Mouse (Mus musculus) heart, embryonic 12.5 days (tissue): ENCODE data around the gene Ptk7. TPM values are rescaled to one million over a fixed set of nuclear protein-coding genes. Genes with fewer than 3 reads are reported as not detected.

Experiments used
- ATAC-seq: fragments of 200-750 bp; cut with Nextera tagmentation; 2 replicates; pipeline ENCODE4 v1.8.0; 2017; ENCODE audit warnings: moderate TSS enrichment, moderate library complexity; ENCODE audit not compliant: insufficient number of reproducible peaks, low FRiP score
- H3K27ac ChIP-seq: fragments of 300-500 bp; sonication (generic); 2 replicates; pipeline ENCODE4 v1.5.1; 2016; ENCODE audit warnings: mild to moderate bottlenecking, moderate library complexity; ENCODE audit not compliant: poor library complexity, severe bottlenecking
- H3K27me3 ChIP-seq: fragments of 300-500 bp; sonication (generic); replicated peaks from 2 replicates; pipeline ENCODE4 v1.6.1; 2016; ENCODE audit warnings: mild to moderate bottlenecking, moderate library complexity
- H3K36me3 ChIP-seq: fragments of 300-500 bp; sonication (generic); 2 replicates; pipeline ENCODE4 v1.6.1; 2016; ENCODE audit warnings: mild to moderate bottlenecking, moderate library complexity
- H3K4me1 ChIP-seq: fragments of 300-500 bp; sonication (generic); replicated peaks from 2 replicates; pipeline ENCODE4 v1.6.1; 2016; ENCODE audit warnings: mild to moderate bottlenecking
- H3K4me2 ChIP-seq: fragments of 300-500 bp; sonication (generic); 2 replicates; pipeline ENCODE4 v1.6.1; 2016; ENCODE audit warnings: mild to moderate bottlenecking, moderate library complexity
- H3K4me3 ChIP-seq: fragments of 300-500 bp; sonication (generic); 2 replicates; pipeline ENCODE4 v1.5.1; 2016; ENCODE audit warnings: mild to moderate bottlenecking
- H3K9ac ChIP-seq: fragments of 300-500 bp; sonication (generic); 2 replicates; pipeline ENCODE4 v1.6.1; 2016; ENCODE audit warnings: mild to moderate bottlenecking, moderate library complexity
- H3K9me3 ChIP-seq: fragments of 300-500 bp; sonication (generic); replicated peaks from 2 replicates; pipeline ENCODE4 v1.6.1; 2016; ENCODE audit warnings: mild to moderate bottlenecking, moderate library complexity
- WGBS: fragments of 180-500 bp; shearing (Covaris S2); methylation state at CpG from one replicate; pipeline ENCODE4 v1.1.7; 2016; 5-methylcytosine and 5-hydroxymethylcytosine counted together
- polyA plus RNA-seq: library from polyadenylated mRNA; unstranded; fragments of >200 nt; fragmentation: Nextera tagmentation; extraction: Ambion mirVana; gene quantifications from 2 replicates; pipeline ENCODE4 v1.2.1, GENCODE M21; 2016

Gene Ptk7
- polyA plus RNA-seq, 1 experiment from 2014 or later, result 71.4 TPM

- ATAC-seq, result no peak
- peaks cover 87% of the 10 kb centered on the region for H3K36me3 ChIP-seq
- H3K9me3 ChIP-seq, result no peaks in the 10 kb centered on the region
- H3K4me1 ChIP-seq, result peaks cover 33% of the 10 kb centered on the region
- H3K4me3 ChIP-seq, result no peak overlapping the region
- no peak overlapping the region for H3K27ac ChIP-seq
- H3K27me3 ChIP-seq, result no peaks in the 10 kb centered on the region
- no peak overlapping the region for H3K4me2 ChIP-seq
- 83% methylated on average over 6 of the region's 6 CpGs for WGBS
- H3K9ac ChIP-seq, result no peak overlapping the region
Measured at GRCm38 (mm10) chr17:46656054-46656453, 26.8 kb upstream of the Ptk7 start.

GRCm38 (mm10) chr17:46651755-46652547 lies 22.6 kb upstream of the Ptk7 start:
- WGBS, result 58% methylated on average over 20 of the region's 20 CpGs
- peak overlapping the region; percentile 78 for H3K4me3 ChIP-seq

GRCm38 (mm10) chr17:46651292-46651691 lies 22.0 kb upstream of the Ptk7 start:
- Histone ChIP-seq H3K27me3 (no peaks in the 10 kb centered on the region), H3K9ac (peak overlapping the region; percentile 94), H3K4me1 (peaks cover 52% of the 10 kb centered on the region), H3K36me3 (peaks cover 51% of the 10 kb centered on the region), H3K9me3 (no peaks in the 10 kb centered on the region), H3K4me2 (peak overlapping the region; percentile 91), H3K27ac (peak overlapping the region; percentile 98), H3K4me3 (peak overlapping the region; percentile 78)
- 67% methylated on average over 17 of the region's 17 CpGs for WGBS
- ATAC-seq, result no peak

More at GRCm38 (mm10) chr17:46651755-46652547, 22.6 kb upstream of the Ptk7 start:
- peaks cover 47% of the 10 kb centered on the region for H3K4me1 ChIP-seq
- ATAC-seq, result no peak
- H3K27me3 ChIP-seq, result no peaks in the 10 kb centered on the region
- H3K9me3 ChIP-seq, result no peaks in the 10 kb centered on the region
- peaks cover 57% of the 10 kb centered on the region for H3K36me3 ChIP-seq
- peak overlapping the region; percentile 91 for H3K4me2 ChIP-seq
- H3K9ac ChIP-seq, result peak overlapping the region; percentile 94
- H3K27ac ChIP-seq, result peak overlapping the region; percentile 98; the same call in 1 of the 2 replicates

- Histone ChIP-seq H3K4me1 (peaks cover 50% of the 10 kb centered on the region), H3K4me3 (peak within 1 kb of the TSS; percentile 78), H3K9me3 (no peaks in the 10 kb centered on the region), H3K27me3 (no peaks in the 10 kb centered on the region), H3K27ac (peak within 1 kb of the TSS; percentile 98), H3K4me2 (peak within 1 kb of the TSS; percentile 91), H3K9ac (peak within 1 kb of the TSS; percentile 94), H3K36me3 (peaks cover 42% of the 10 kb centered on the region)
- under 1% methylated on average over 57 of the region's 58 CpGs for WGBS
- peak; percentile 90 for ATAC-seq
Measured at GRCm38 (mm10) chr17:46650232-46651031, 21.1 kb upstream of the Ptk7 start, which contains the start of gene Cul7. Gene Cul7, plus strand, starts transcription at chr17:46650337.

- H3K4me2 ChIP-seq, result peak overlapping the region; percentile 91
- H3K27ac ChIP-seq, result peak overlapping the region; percentile 98
- H3K4me3 ChIP-seq, result peak overlapping the region; percentile 78
- no peaks in the 10 kb centered on the region for H3K27me3 ChIP-seq
- H3K4me1 ChIP-seq, result peaks cover 54% of the 10 kb centered on the region
- WGBS, result 34% methylated on average over 15 of the region's 15 CpGs
- H3K9me3 ChIP-seq, result no peaks in the 10 kb centered on the region
- peak overlapping the region; percentile 94 for H3K9ac ChIP-seq
- peaks cover 37% of the 10 kb centered on the region for H3K36me3 ChIP-seq
- ATAC-seq, result no peak
Measured at GRCm38 (mm10) chr17:46649811-46650210, 20.5 kb upstream of the Ptk7 start.

- Histone ChIP-seq H3K27ac (no peak overlapping the region), H3K36me3 (peaks cover 28% of the 10 kb centered on the region), H3K27me3 (no peaks in the 10 kb centered on the region), H3K4me3 (no peak overlapping the region), H3K9me3 (no peaks in the 10 kb centered on the region), H3K4me2 (no peak overlapping the region), H3K4me1 (peaks cover 55% of the 10 kb centered on the region), H3K9ac (no peak overlapping the region)
- ATAC-seq, result no peak
- WGBS, result 90% methylated on average over 9 of the region's 9 CpGs
Measured at GRCm38 (mm10) chr17:46648436-46648835, 19.1 kb upstream of the Ptk7 start.

GRCm38 (mm10) chr17:46647279-46647678 lies 18.0 kb upstream of the Ptk7 start:
- no peak overlapping the region for H3K27ac ChIP-seq
- no peak overlapping the region for H3K9ac ChIP-seq
- no peak overlapping the region for H3K4me3 ChIP-seq
- no peak for ATAC-seq
- H3K4me2 ChIP-seq, result 0 out of 2 replicates have a peak overlapping the region, but pooled peaks have one; percentile 91
- H3K4me1 ChIP-seq, result peaks cover 44% of the 10 kb centered on the region
- WGBS, result 92% methylated on average over 7 of the region's 7 CpGs
- H3K36me3 ChIP-seq, result peaks cover 19% of the 10 kb centered on the region
- H3K9me3 ChIP-seq, result no peaks in the 10 kb centered on the region
- no peaks in the 10 kb centered on the region for H3K27me3 ChIP-seq

- ATAC-seq, result peak; percentile 19
- Histone ChIP-seq H3K4me2 (peak overlapping the region; percentile 91), H3K9ac (peak overlapping the region; percentile 89), H3K27me3 (no peaks in the 10 kb centered on the region), H3K4me3 (peak overlapping the region; percentile 89), H3K27ac (peak overlapping the region; percentile 81), H3K9me3 (no peaks in the 10 kb centered on the region), H3K4me1 (peaks cover 34% of the 10 kb centered on the region), H3K36me3 (peaks cover 28% of the 10 kb centered on the region)
- under 1% methylated on average over 19 of the region's 19 CpGs for WGBS
Measured at GRCm38 (mm10) chr17:46646322-46646662, 17.0 kb upstream of the Ptk7 start.

GRCm38 (mm10) chr17:46645561-46646321 lies 16.4 kb upstream of the Ptk7 start, which contains the start of the genes Klc4 and Mrpl2:
Gene Klc4, minus strand, starts transcription at chr17:46646022.
Gene Mrpl2, plus strand, starts transcription at chr17:46646229.
- Histone ChIP-seq H3K27ac (peak within 1 kb of the TSS; percentile 81), H3K9ac (peak within 1 kb of the TSS; percentile 89), H3K27me3 (no peaks in the 10 kb centered on the region), H3K4me3 (peak within 1 kb of the TSS; percentile 89), H3K4me1 (peaks cover 29% of the 10 kb centered on the region), H3K9me3 (no peaks in the 10 kb centered on the region), H3K4me2 (peak within 1 kb of the TSS; percentile 91), H3K36me3 (peaks cover 34% of the 10 kb centered on the region)
- under 1% methylated on average over 53 of the region's 53 CpGs for WGBS
- ATAC-seq, result peak; percentile 86

- Histone ChIP-seq H3K36me3 (peaks cover 41% of the 10 kb centered on the region), H3K4me2 (peak overlapping the region; percentile 91), H3K9me3 (no peaks in the 10 kb centered on the region), H3K27me3 (no peaks in the 10 kb centered on the region), H3K27ac (peak overlapping the region; percentile 65), H3K4me1 (peaks cover 29% of the 10 kb centered on the region), H3K4me3 (peak overlapping the region; percentile 89), H3K9ac (peak overlapping the region; percentile 79)
- ATAC-seq, result 0 out of 2 replicates have a peak, but pooled peaks have one; percentile 16
- 14% methylated on average over 11 of the region's 11 CpGs for WGBS
Measured at GRCm38 (mm10) chr17:46644916-46645475, 15.7 kb upstream of the Ptk7 start.
